Mouse (Mus musculus): ENCODE data around the gene Cavin1. TPM values are rescaled to one million over a fixed set of nuclear protein-coding genes. Genes with fewer than 3 reads are reported as not detected.
A peak's percentile ranks its signal among the peaks of the same experiment; 100 is the strongest.

Gene Cavin1
- total and polyA plus RNA-seq, 2 experiments from 2014 or later = 305 to 442 TPM

DNA sequence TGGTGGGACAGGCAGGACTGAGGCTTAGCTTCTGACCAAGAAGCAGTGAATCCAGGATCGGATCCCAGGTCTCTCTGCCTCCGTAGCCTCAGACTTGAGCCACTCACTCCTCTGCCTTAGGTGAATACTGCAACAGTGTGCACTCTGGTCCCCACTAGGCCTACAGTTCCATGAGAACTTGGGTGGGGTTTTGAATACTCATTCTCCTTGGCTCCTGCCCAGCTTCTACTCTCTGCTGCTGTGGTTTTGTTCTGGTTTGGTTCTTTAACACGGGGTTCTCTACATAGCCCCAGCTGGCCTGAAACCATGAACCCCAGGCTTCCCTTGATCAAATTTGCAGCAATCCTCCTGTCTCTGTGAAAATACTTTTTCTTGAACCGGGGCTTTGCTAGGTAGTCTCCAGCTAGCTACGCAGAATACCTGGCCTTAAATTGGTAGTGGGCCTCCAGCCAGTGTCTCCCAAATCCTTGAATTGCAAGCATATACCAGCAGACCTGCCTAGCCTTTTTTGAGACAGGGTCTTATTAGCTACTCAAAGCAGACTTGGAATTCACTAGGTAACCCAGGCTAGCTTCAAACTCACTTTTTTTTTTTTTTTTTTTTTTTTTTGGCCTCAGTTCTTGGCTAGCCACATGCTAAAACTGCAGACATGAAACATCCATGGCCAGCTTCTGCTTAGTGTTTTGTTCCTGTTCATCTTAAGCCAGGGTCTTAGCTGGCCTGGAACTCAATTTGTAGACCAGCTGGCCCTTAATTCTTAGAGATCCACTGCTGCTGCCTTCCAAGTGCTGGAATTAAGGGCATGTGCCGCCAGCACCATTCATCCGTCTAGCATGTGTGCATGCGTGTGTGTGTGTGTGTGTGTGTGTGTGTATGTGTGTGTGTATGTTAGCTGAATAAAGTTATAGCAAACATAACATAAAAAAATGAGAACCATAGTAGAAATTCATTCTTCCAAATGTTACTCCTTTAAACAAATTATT is 35.0 kb downstream of the Cavin1 start:
- H3K27ac ChIP-seq (ENCODE audit: low read depth) = no peak overlapping the region
- no peak overlapping the region for H3K4me3 ChIP-seq (ENCODE audit: low read depth, low read length)
- no peak for DNase-seq (ENCODE audit: low spot score)
- no peaks in the 10 kb centered on the region for H3K9me3 ChIP-seq (replicated peaks; ENCODE audit: control insufficient read depth, low read length)
- no peak for TF ChIP-seq CTCF (IDR thresholded peaks at IDR 0.05; ENCODE audit: low read depth)
- no peak for TF ChIP-seq EP300 (IDR thresholded peaks at IDR 0.05; ENCODE audit: low read depth)
- no peak overlapping the region for H3K4me2 ChIP-seq (ENCODE audit: low read depth, low read length)
- H3K4me1 ChIP-seq (ENCODE audit: control insufficient read depth, insufficient read depth) = peaks cover 37% of the 10 kb centered on the region
- ATAC-seq (ENCODE audit: insufficient read depth, low read depth) = no peak
- 0 out of 2 replicates have a peak, but pooled peaks cover 4% of the 10 kb centered on the region for H3K36me3 ChIP-seq (replicated peaks; ENCODE audit: control insufficient read depth, insufficient read depth, low read length)
- H3K27me3 ChIP-seq (ENCODE audit: control insufficient read depth, insufficient read depth, low read length) = no peaks in the 10 kb centered on the region
- WGBS = 81% methylated on average over 8 of the region's 8 CpGs
- H3K9ac ChIP-seq (replicated peaks; ENCODE audit: low read depth, low read length) = no peak overlapping the region; the same call in 1 of the 2 replicates

DNA sequence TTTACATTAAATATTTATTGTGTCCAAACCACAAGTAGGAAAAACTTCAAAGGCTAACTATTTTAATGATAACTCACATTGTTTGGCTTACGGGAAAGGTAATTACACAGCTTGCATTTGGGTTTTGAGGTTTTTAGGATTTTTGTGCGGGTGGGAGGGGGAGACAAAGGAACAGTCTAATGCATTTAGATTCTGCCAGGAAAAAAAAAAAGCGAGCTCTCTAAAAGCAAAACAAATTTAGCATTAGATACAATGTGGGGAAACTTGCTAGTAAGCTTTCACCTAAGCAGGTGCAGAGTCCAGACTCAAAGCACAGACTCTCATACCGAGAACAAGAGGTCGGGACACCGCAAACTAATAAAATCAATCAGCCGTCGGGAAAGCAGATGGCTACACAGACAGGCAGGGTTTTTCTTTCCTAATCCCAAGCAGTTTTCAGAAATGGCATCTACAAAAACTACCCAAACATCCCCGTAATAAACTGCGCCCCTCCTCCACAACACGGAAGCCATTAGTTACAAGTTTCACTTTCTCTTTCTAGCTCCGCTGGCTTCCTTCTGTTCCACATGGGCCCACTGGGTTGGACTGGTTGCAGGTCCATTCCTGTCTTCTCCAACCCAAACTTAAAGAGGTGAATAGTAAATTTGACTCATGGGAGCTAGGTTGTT is 39.3 kb downstream of the Cavin1 start:
- H3K4me1 ChIP-seq (ENCODE audit: control insufficient read depth, insufficient read depth) = peaks cover 12% of the 10 kb centered on the region
- peak overlapping the region; percentile 53; the same call in 1 of the 2 replicates for H3K27ac ChIP-seq (ENCODE audit: low read depth)
- no peak for ATAC-seq (ENCODE audit: insufficient read depth, low read depth)
- H3K9me3 ChIP-seq (replicated peaks; ENCODE audit: control insufficient read depth, low read length) = no peaks in the 10 kb centered on the region
- no peak for TF ChIP-seq CTCF (IDR thresholded peaks at IDR 0.05; ENCODE audit: low read depth)
- no peak for TF ChIP-seq EP300 (IDR thresholded peaks at IDR 0.05; ENCODE audit: low read depth)
- H3K4me3 ChIP-seq (ENCODE audit: low read depth, low read length) = peak overlapping the region; percentile 34
- peak overlapping the region; percentile 55 for H3K4me2 ChIP-seq (ENCODE audit: low read depth, low read length)
- 0 out of 2 replicates have a peak overlapping the region, but pooled peaks have one; percentile 20 for H3K9ac ChIP-seq (replicated peaks; ENCODE audit: low read depth, low read length)
- H3K36me3 ChIP-seq (replicated peaks; ENCODE audit: control insufficient read depth, insufficient read depth, low read length) = 0 out of 2 replicates have a peak, but pooled peaks cover 4% of the 10 kb centered on the region
- H3K27me3 ChIP-seq (ENCODE audit: control insufficient read depth, insufficient read depth, low read length) = no peaks in the 10 kb centered on the region
- no peak for DNase-seq (ENCODE audit: low spot score)
- WGBS = 71% methylated on average over 12 of the region's 12 CpGs

DNA sequence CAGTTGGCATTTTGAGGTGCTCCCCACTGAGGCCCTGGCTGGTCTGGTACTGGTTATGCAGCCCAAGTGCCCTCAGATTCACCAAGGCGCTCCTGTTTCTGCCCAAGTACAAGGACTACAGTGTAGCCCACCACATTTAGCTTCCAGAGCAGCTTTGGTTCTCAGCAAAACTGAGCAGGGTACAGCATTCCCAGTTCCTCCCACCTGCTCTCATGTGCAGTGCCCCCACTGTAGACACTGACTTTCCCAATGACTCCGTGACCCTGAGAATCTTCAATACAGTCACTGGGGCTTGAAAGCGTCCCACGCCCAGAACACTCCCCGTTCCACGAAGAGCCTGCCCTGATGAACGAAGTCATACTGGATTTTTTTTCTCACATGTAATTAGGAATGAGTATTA is 40.1 kb downstream of the Cavin1 start:
- no peak overlapping the region for H3K9ac ChIP-seq (replicated peaks; ENCODE audit: low read depth, low read length)
- no peaks in the 10 kb centered on the region for H3K27me3 ChIP-seq (ENCODE audit: control insufficient read depth, insufficient read depth, low read length)
- no peak overlapping the region for H3K4me3 ChIP-seq (ENCODE audit: low read depth, low read length)
- DNase-seq (ENCODE audit: low spot score) = no peak
- no peaks in the 10 kb centered on the region for H3K9me3 ChIP-seq (replicated peaks; ENCODE audit: control insufficient read depth, low read length)
- WGBS = 69% methylated on average over 7 of the region's 7 CpGs
- peaks cover 7% of the 10 kb centered on the region for H3K4me1 ChIP-seq (ENCODE audit: control insufficient read depth, insufficient read depth)
- 0 out of 2 replicates have a peak, but pooled peaks cover 4% of the 10 kb centered on the region for H3K36me3 ChIP-seq (replicated peaks; ENCODE audit: control insufficient read depth, insufficient read depth, low read length)
- ATAC-seq (ENCODE audit: insufficient read depth, low read depth) = no peak
- no peak overlapping the region for H3K27ac ChIP-seq (ENCODE audit: low read depth)
- H3K4me2 ChIP-seq (ENCODE audit: low read depth, low read length) = no peak overlapping the region
- TF ChIP-seq CTCF (IDR thresholded peaks at IDR 0.05; ENCODE audit: low read depth) (no peak), EP300 (IDR thresholded peaks at IDR 0.05; ENCODE audit: low read depth) (no peak)

DNA sequence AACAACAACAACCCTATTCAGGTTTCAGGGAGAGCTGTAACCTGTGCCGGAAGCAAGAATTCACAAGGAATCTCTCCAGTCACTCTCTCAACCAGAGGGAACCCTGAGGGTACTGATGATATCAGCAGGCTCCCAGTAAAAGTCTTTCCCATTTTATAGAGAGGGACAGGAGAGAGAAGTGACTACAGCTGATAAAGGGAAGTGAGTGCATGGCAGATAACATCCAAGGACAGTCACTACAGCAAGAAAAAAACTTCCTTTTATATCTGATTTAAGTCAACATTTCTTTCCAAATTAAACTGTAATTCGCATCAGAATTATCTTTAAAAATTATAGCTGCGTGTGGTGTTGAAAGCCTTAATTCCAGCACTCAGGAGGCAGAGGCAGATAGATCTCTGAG is 43.3 kb downstream of the Cavin1 start:
- H3K4me3 ChIP-seq (ENCODE audit: low read depth, low read length) = no peak overlapping the region
- DNase-seq (ENCODE audit: low spot score) (no peak), ATAC-seq (ENCODE audit: insufficient read depth, low read depth) (no peak)
- H3K9ac ChIP-seq (replicated peaks; ENCODE audit: low read depth, low read length) = no peak overlapping the region
- no peak overlapping the region for H3K4me2 ChIP-seq (ENCODE audit: low read depth, low read length)
- no peaks in the 10 kb centered on the region; the same call in 1 of the 2 replicates for H3K36me3 ChIP-seq (replicated peaks; ENCODE audit: control insufficient read depth, insufficient read depth, low read length)
- H3K4me1 ChIP-seq (ENCODE audit: control insufficient read depth, insufficient read depth) = peaks cover 12% of the 10 kb centered on the region
- no peaks in the 10 kb centered on the region for H3K27me3 ChIP-seq (ENCODE audit: control insufficient read depth, insufficient read depth, low read length)
- no peak for TF ChIP-seq CTCF (IDR thresholded peaks at IDR 0.05; ENCODE audit: low read depth)
- no peak for TF ChIP-seq EP300 (IDR thresholded peaks at IDR 0.05; ENCODE audit: low read depth)
- 83% methylated on average over 3 of the region's 3 CpGs for WGBS
- no peak overlapping the region for H3K27ac ChIP-seq (ENCODE audit: low read depth)
- H3K9me3 ChIP-seq (replicated peaks; ENCODE audit: control insufficient read depth, low read length) = no peaks in the 10 kb centered on the region

DNA sequence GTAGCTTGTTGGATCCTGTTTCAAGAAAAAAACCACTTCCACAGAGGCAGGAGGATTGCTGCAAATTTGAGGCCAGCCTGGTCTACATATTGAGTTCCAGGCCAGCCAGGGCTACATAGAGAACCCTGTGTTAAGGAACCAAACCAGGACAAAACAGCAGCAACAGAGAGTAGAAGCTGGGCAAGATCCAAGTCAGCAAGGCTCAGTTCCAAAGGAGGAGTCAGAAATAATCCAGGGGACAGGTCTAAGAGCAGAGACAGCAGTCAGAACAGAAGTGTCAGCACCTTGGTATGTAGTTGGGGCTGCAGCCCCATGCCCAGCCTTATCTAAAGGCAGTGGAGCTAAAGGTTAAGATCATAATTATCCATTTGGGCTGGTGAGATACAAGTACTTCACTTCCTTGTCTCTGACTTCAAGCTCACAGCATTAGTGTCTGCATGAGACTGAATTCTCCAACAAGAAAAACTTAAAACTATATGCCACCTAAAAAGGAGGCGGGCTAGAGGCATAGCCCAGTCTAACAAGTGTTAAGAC is 46.2 kb downstream of the Cavin1 start:
- DNase-seq (ENCODE audit: low spot score) (no peak), ATAC-seq (ENCODE audit: insufficient read depth, low read depth) (no peak)
- no peak overlapping the region for H3K9ac ChIP-seq (replicated peaks; ENCODE audit: low read depth, low read length)
- no peak overlapping the region for H3K4me3 ChIP-seq (ENCODE audit: low read depth, low read length)
- no peaks in the 10 kb centered on the region for H3K27me3 ChIP-seq (ENCODE audit: control insufficient read depth, insufficient read depth, low read length)
- H3K36me3 ChIP-seq (replicated peaks; ENCODE audit: control insufficient read depth, insufficient read depth, low read length) = no peaks in the 10 kb centered on the region; the same call in 1 of the 2 replicates
- no peak overlapping the region for H3K4me2 ChIP-seq (ENCODE audit: low read depth, low read length)
- no peaks in the 10 kb centered on the region for H3K9me3 ChIP-seq (replicated peaks; ENCODE audit: control insufficient read depth, low read length)
- peaks cover 6% of the 10 kb centered on the region for H3K4me1 ChIP-seq (ENCODE audit: control insufficient read depth, insufficient read depth)
- 96% methylated on average over 1 of the region's 1 CpGs for WGBS
- no peak for TF ChIP-seq EP300 (IDR thresholded peaks at IDR 0.05; ENCODE audit: low read depth)
- no peak for TF ChIP-seq CTCF (IDR thresholded peaks at IDR 0.05; ENCODE audit: low read depth)
- H3K27ac ChIP-seq (ENCODE audit: low read depth) = no peak overlapping the region

Measured in heart, postnatal 0 days (tissue).